Mouse (Mus musculus) neutrophil, adult 5-6 weeks (primary cell): Measurements from ENCODE around the gene Nploc4. TPM values are rescaled to one million over a fixed set of nuclear protein-coding genes. Genes with fewer than 3 reads are reported as not detected.
"Not testable (repeated sequence)": the region's sequence is repeated elsewhere in the genome, so short reads cannot be mapped to it uniquely, and the experiment has no call there.

Experiments used
- ATAC-seq: fragments of 151-379, 151-347 bp; 2 replicates; pipeline ENCODE4 v1.8.0; 2017; ENCODE audit warnings: mild to moderate bottlenecking, moderate TSS enrichment; ENCODE audit not compliant: insufficient number of reproducible peaks, poor library complexity, low FRiP score, severe bottlenecking; ENCODE audit errors: extremely low read depth
- total RNA-seq: library from RNA; stranded (forward); fragments of 200-1000 nt; gene quantifications from 2 replicates; pipeline ENCODE4 v1.2.3, GENCODE M21; 2017

Gene Nploc4
- total RNA-seq, 1 experiment from 2014 or later: 25.4 TPM

GRCm38 (mm10) chr11:120346383-120347034 is 91.0 kb downstream of the Nploc4 start:
- ATAC-seq: not testable (repeated sequence)

- ATAC-seq: no peak
Observed at GRCm38 (mm10) chr11:120345067-120345681, 92.3 kb downstream of the Nploc4 start.

- no peak for ATAC-seq
Observed at GRCm38 (mm10) chr11:120344310-120344920, 93.1 kb downstream of the Nploc4 start.

GRCm38 (mm10) chr11:120343519-120344309 is 93.8 kb downstream of the Nploc4 start:
- no peak for ATAC-seq

- no peak for ATAC-seq
Observed at GRCm38 (mm10) chr11:120342656-120343160, 94.8 kb downstream of the Nploc4 start.

- no peak for ATAC-seq
Observed at GRCm38 (mm10) chr11:120341661-120342060, 95.8 kb downstream of the Nploc4 start.

- no peak for ATAC-seq
Observed at GRCm38 (mm10) chr11:120339978-120340513, 97.5 kb downstream of the Nploc4 start.

GRCm38 (mm10) chr11:120338786-120339185 is 98.7 kb downstream of the Nploc4 start:
- no peak for ATAC-seq

GRCm38 (mm10) chr11:120337447-120337846 is 100.1 kb downstream of the Nploc4 start:
- no peak for ATAC-seq

- ATAC-seq: no peak
Observed at GRCm38 (mm10) chr11:120335431-120336021, 102.0 kb downstream of the Nploc4 start.

Other genes with a start within 250 kb of the Nploc4 start
- gene Bahcc1, start 204.8 kb downstream of the Nploc4 start, total RNA-seq: 0.12 TPM in 1 of 2 replicates, not detected in the other
- 1,411 and 1,557 TPM in 2 replicates for gene Actg1, start 89.2 kb downstream of the Nploc4 start, total RNA-seq
- gene Fscn2, start 76.2 kb downstream of the Nploc4 start, total RNA-seq: 0.47 TPM in 1 of 2 replicates, not detected in the other
- 13.3 and 15.6 TPM in 2 replicates for gene Faap100, start 58.9 kb downstream of the Nploc4 start, total RNA-seq
- gene Tspan10, start 4.9 kb upstream of the Nploc4 start, total RNA-seq: not detected in 2 replicates
- gene Pde6g, start 15.8 kb upstream of the Nploc4 start, total RNA-seq: not detected in 2 replicates
- gene Oxld1, start 20.4 kb upstream of the Nploc4 start, total RNA-seq: 5.9 and 9.5 TPM in 2 replicates
- 35.0 and 48.6 TPM in 2 replicates for gene Ccdc137, start 20.4 kb upstream of the Nploc4 start, total RNA-seq
- gene Arl16, start 29.9 kb upstream of the Nploc4 start, total RNA-seq: 13.4 and 17.1 TPM in 2 replicates
- 20.8 and 24.1 TPM in 2 replicates for gene Mrpl12, start 46.9 kb upstream of the Nploc4 start, total RNA-seq
- gene Slc25a10, start 54.1 kb upstream of the Nploc4 start, total RNA-seq: 5.0 and 7.9 TPM in 2 replicates
- 0.23 TPM in 1 of 2 replicates, not detected in the other for gene Gcgr, start 93.0 kb upstream of the Nploc4 start, total RNA-seq
- 15.0 and 16.9 TPM in 2 replicates for gene Mcrip1, start 112.0 kb upstream of the Nploc4 start, total RNA-seq
- not detected in 2 replicates for gene Ppp1r27, start 113.4 kb upstream of the Nploc4 start, total RNA-seq
- gene P4hb, start 135.5 kb upstream of the Nploc4 start, total RNA-seq: 122 and 155 TPM in 2 replicates
- 166 and 185 TPM in 2 replicates for gene Arhgdia, start 143.9 kb upstream of the Nploc4 start, total RNA-seq
- gene Alyref, start 160.7 kb upstream of the Nploc4 start, total RNA-seq: 52.7 and 88.0 TPM in 2 replicates
- gene Anapc11, start 160.7 kb upstream of the Nploc4 start, total RNA-seq: 15.7 and 22.0 TPM in 2 replicates
- gene Npb, start 170.8 kb upstream of the Nploc4 start, total RNA-seq: not detected in 2 replicates
- 31.7 and 47.8 TPM in 2 replicates for gene Pcyt2, start 180.2 kb upstream of the Nploc4 start, total RNA-seq
- 181 and 194 TPM in 2 replicates for gene Sirt7, start 187.5 kb upstream of the Nploc4 start, total RNA-seq
- gene Mafg, start 195.9 kb upstream of the Nploc4 start, total RNA-seq: 25.5 and 33.5 TPM in 2 replicates
- gene Pycr1, start 206.1 kb upstream of the Nploc4 start, total RNA-seq: 1.6 TPM in 1 of 2 replicates, not detected in the other
- gene Myadml2, start 210.4 kb upstream of the Nploc4 start, total RNA-seq: not detected in 2 replicates
- not detected in 2 replicates for gene Notum, start 223.5 kb upstream of the Nploc4 start, total RNA-seq
- 59.7 and 74.8 TPM in 2 replicates for gene Aspscr1, start 235.3 kb upstream of the Nploc4 start, total RNA-seq